ENCODE assay signal across 19 mouse cellular contexts in genomic region chr2:153808146-153808545, GRCm38 (mm10). TPM values are rescaled to one million over a fixed set of nuclear protein-coding genes. Genes with fewer than 3 reads are reported as not detected.
DNase-seq lines count a peak whose midpoint lies in the region; ATAC-seq and TF ChIP-seq lines count a peak whose summit lies in the region.
"Had no signal": no experiment of that assay in that cellular context is flagged by ENCODE, and none has a peak within 500 bp of the region (broad histone marks: within the 10 kb centered on the region; RNA-seq: fewer than 3 reads in every experiment).

No protein-coding gene starts in this region.

- no peak overlapping the region for H3K9ac ChIP-seq in midbrain, embryonic 14.5 days (replicated peaks; ENCODE audit: low read length)
- no peak overlapping the region for H3K9ac ChIP-seq in intestine, postnatal 0 days (ENCODE audit: low read depth, low read length)
- no peak overlapping the region for H3K9ac ChIP-seq in forebrain, embryonic 16.5 days (replicated peaks; ENCODE audit: low read depth, low read length)
- H3K9ac ChIP-seq: forebrain, embryonic 13.5 days; heart, embryonic 15.5 days; hindbrain, embryonic 13.5 days had no signal

- TF ChIP-seq CTCF in intestine, postnatal 0 days (IDR thresholded peaks at IDR 0.05; ENCODE audit: low read depth) = no peak

- no peak for ATAC-seq in midbrain, embryonic 14.5 days (ENCODE audit: low FRiP score, low TSS enrichment)
- no peak for ATAC-seq in intestine, postnatal 0 days
- ATAC-seq in forebrain, embryonic 16.5 days = no peak
- no peak for ATAC-seq in megakaryocyte-erythroid progenitor cell, adult 5-6 weeks (replicated peaks; ENCODE audit: low FRiP score, low TSS enrichment, poor library complexity, severe bottlenecking)
- ATAC-seq: CD4-positive, CD25-positive, alpha-beta regulatory T cell, adult 4 months; forebrain, embryonic 13.5 days had no signal

- no peaks in the 10 kb centered on the region for H3K4me1 ChIP-seq in midbrain, embryonic 10.5 days
- H3K4me1 ChIP-seq in midbrain, embryonic 14.5 days (ENCODE audit: control insufficient read depth, insufficient read depth, low read length) = no peaks in the 10 kb centered on the region
- H3K4me1 ChIP-seq in intestine, postnatal 0 days (replicated peaks; ENCODE audit: control insufficient read depth, insufficient read depth, low read length) = 0 out of 2 replicates have a peak, but pooled peaks cover 3% of the 10 kb centered on the region
- no peaks in the 10 kb centered on the region for H3K4me1 ChIP-seq in forebrain, embryonic 16.5 days (replicated peaks; ENCODE audit: control insufficient read depth, insufficient read depth, low read length)
- H3K4me1 ChIP-seq: forebrain, embryonic 13.5 days; hindbrain, embryonic 13.5 days had no signal

- no peaks in the 10 kb centered on the region for H3K27me3 ChIP-seq in midbrain, embryonic 10.5 days (ENCODE audit: low read depth, poor library complexity, severe bottlenecking)
- no peaks in the 10 kb centered on the region for H3K27me3 ChIP-seq in midbrain, embryonic 14.5 days (ENCODE audit: control insufficient read depth, insufficient read depth, low read length)
- no peaks in the 10 kb centered on the region for H3K27me3 ChIP-seq in intestine, postnatal 0 days (replicated peaks; ENCODE audit: control insufficient read depth, insufficient read depth, low read length)
- H3K27me3 ChIP-seq in forebrain, embryonic 16.5 days (replicated peaks; ENCODE audit: control insufficient read depth, insufficient read depth, low read length) = no peaks in the 10 kb centered on the region
- H3K27me3 ChIP-seq: forebrain, embryonic 13.5 days; heart, embryonic 15.5 days; hindbrain, embryonic 13.5 days had no signal

- no peak overlapping the region for H3K4me3 ChIP-seq in midbrain, embryonic 10.5 days
- H3K4me3 ChIP-seq in midbrain, embryonic 14.5 days (replicated peaks; ENCODE audit: low read depth, low read length) = no peak overlapping the region
- H3K4me3 ChIP-seq in intestine, postnatal 0 days (ENCODE audit: low read depth, low read length) = no peak overlapping the region
- no peak overlapping the region for H3K4me3 ChIP-seq in forebrain, embryonic 16.5 days (replicated peaks; ENCODE audit: low read length)
- H3K4me3 ChIP-seq: embryonic facial prominence, embryonic 10.5 days; forebrain, embryonic 13.5 days; heart, embryonic 15.5 days; hindbrain, embryonic 13.5 days had no signal

- H3K9me3 ChIP-seq in midbrain, embryonic 10.5 days (replicated peaks) = no peaks in the 10 kb centered on the region
- no peaks in the 10 kb centered on the region for H3K9me3 ChIP-seq in midbrain, embryonic 14.5 days (ENCODE audit: control insufficient read depth, low read length)
- H3K9me3 ChIP-seq in intestine, postnatal 0 days (ENCODE audit: control insufficient read depth) = no peaks in the 10 kb centered on the region
- no peaks in the 10 kb centered on the region for H3K9me3 ChIP-seq in forebrain, embryonic 16.5 days (ENCODE audit: control insufficient read depth, low read length)
- H3K9me3 ChIP-seq: embryonic facial prominence, embryonic 10.5 days; forebrain, embryonic 13.5 days; G1E; heart, embryonic 15.5 days; hindbrain, embryonic 13.5 days had no signal

- no peaks in the 10 kb centered on the region for H3K36me3 ChIP-seq in midbrain, embryonic 10.5 days
- H3K36me3 ChIP-seq in midbrain, embryonic 14.5 days (ENCODE audit: control insufficient read depth, insufficient read depth, low read length) = no peaks in the 10 kb centered on the region
- no peaks in the 10 kb centered on the region for H3K36me3 ChIP-seq in intestine, postnatal 0 days (ENCODE audit: control insufficient read depth, insufficient read depth)
- H3K36me3 ChIP-seq in forebrain, embryonic 16.5 days (ENCODE audit: control insufficient read depth, insufficient read depth) = no peaks in the 10 kb centered on the region
- H3K36me3 ChIP-seq: embryonic facial prominence, embryonic 10.5 days; G1E; heart, embryonic 15.5 days; hindbrain, embryonic 13.5 days had no signal

- no peak overlapping the region for H3K4me2 ChIP-seq in midbrain, embryonic 14.5 days (ENCODE audit: low read length)
- H3K4me2 ChIP-seq in intestine, postnatal 0 days (replicated peaks; ENCODE audit: low read depth) = no peak overlapping the region
- no peak overlapping the region for H3K4me2 ChIP-seq in forebrain, embryonic 16.5 days (ENCODE audit: low read length)
- H3K4me2 ChIP-seq: forebrain, embryonic 13.5 days; heart, embryonic 11.5 days; heart, embryonic 15.5 days; hindbrain, embryonic 13.5 days had no signal

- no peak for DNase-seq in midbrain, embryonic 10.5 days (ENCODE audit: low spot score)
- no peak for DNase-seq in midbrain, embryonic 14.5 days
- peak; percentile 79 for DNase-seq in adrenal gland, adult 2 months
- DNase-seq in adrenal gland, postnatal 25 days = peak; percentile 34
- DNase-seq in kidney, adult 9 months = no peak
- DNase-seq: heart, adult 11 months had no signal

- H3K27ac ChIP-seq in midbrain, embryonic 10.5 days (replicated peaks) = peak overlapping the region; percentile 38; the same call in 1 of the 2 replicates
- H3K27ac ChIP-seq in midbrain, embryonic 14.5 days (replicated peaks; ENCODE audit: low read depth, low read length) = no peak overlapping the region
- 0 out of 2 replicates have a peak overlapping the region, but pooled peaks have one; percentile 4 for H3K27ac ChIP-seq in intestine, postnatal 0 days (ENCODE audit: low read depth, low read length)
- no peak overlapping the region for H3K27ac ChIP-seq in forebrain, embryonic 16.5 days (ENCODE audit: low read length)
- H3K27ac ChIP-seq: embryonic facial prominence, embryonic 10.5 days; forebrain, embryonic 13.5 days; heart, embryonic 15.5 days; hindbrain, embryonic 13.5 days had no signal

- 81% methylated on average over 8 of the region's 8 CpGs for WGBS in midbrain, embryonic 10.5 days
- 81% methylated on average over 8 of the region's 8 CpGs for WGBS in midbrain, embryonic 14.5 days
- WGBS in intestine, postnatal 0 days = 84% methylated on average over 8 of the region's 8 CpGs
- 81% methylated on average over 8 of the region's 8 CpGs for WGBS in forebrain, embryonic 16.5 days

RNA-seq across cellular contexts. Expression of gene Efcab8, which starts 28.4 kb away (rescaled TPM):
- not detected in 2 replicates for polyA plus RNA-seq in midbrain, embryonic 10.5 days (2016; fragmentation: Nextera tagmentation; extraction: Ambion mirVana)
- not detected in 2 replicates for polyA plus RNA-seq in midbrain, embryonic 14.5 days (2014; fragmentation: Nextera tagmentation; extraction: Ambion mirVana)
- under 1 TPM in 1 of 2 experiments, not detected in 1; 0.20 TPM for total RNA-seq in adrenal gland, adult 2 months (2021)
- 0.46 and 1.6 TPM in 2 replicates for polyA plus RNA-seq in adrenal gland, adult 2 months (2012; rRNA removed)
- total RNA-seq in adrenal gland, postnatal 25 days (2021) = 0.27 TPM in 1 of 2 replicates, not detected in the other
- polyA plus RNA-seq in intestine, postnatal 0 days (2015; fragmentation: Nextera tagmentation; extraction: Ambion mirVana) = 0.04 and 0.13 TPM in 2 replicates
- polyA plus RNA-seq in forebrain, embryonic 16.5 days (2015; fragmentation: Nextera tagmentation; extraction: Ambion mirVana) = 0.27 TPM in 1 of 2 replicates, not detected in the other
- 0.76 and 0.82 TPM in 2 replicates for total RNA-seq in megakaryocyte-erythroid progenitor cell, adult 5-6 weeks (2014; fragmentation: Nextera tagmentation)
- not detected in 2 replicates for total RNA-seq in megakaryocyte-erythroid progenitor cell, adult 5-6 weeks (2017)
- total RNA-seq: gastrocnemius, postnatal 36 days; heart, postnatal 14 days; hematopoietic stem cell, adult 5-6 weeks had no signal
- polyA plus RNA-seq: CD4-positive, CD25-positive, alpha-beta regulatory T cell, adult 4 months; embryonic facial prominence, embryonic 10.5 days; G1E; heart, embryonic 11.5 days; heart, embryonic 15.5 days; hindbrain, embryonic 13.5 days had no signal

Comparison
In these comparisons a context has a peak if more than half of its experiments do, and no peak if none do; other contexts are left out.
1. H3K27ac ChIP-seq: peak in midbrain, embryonic 10.5 days (single experiment) and intestine, postnatal 0 days (single experiment); none in midbrain, embryonic 14.5 days (single experiment) and forebrain, embryonic 16.5 days (single experiment).
2. DNase-seq: peak in adrenal gland, adult 2 months (single experiment) and adrenal gland, postnatal 25 days (single experiment); none in midbrain, embryonic 10.5 days (single experiment), midbrain, embryonic 14.5 days (single experiment) and kidney, adult 9 months (single experiment).